Mouse (Mus musculus) embryonic facial prominence, embryonic 13.5 days (tissue): ENCODE results near the gene Tm2d3. TPM values are rescaled to one million over a fixed set of nuclear protein-coding genes. Genes with fewer than 3 reads are reported as not detected.

Source experiments
- ATAC-seq: fragments of 200-750 bp; cut with Nextera tagmentation; 2 replicates; pipeline ENCODE4 v1.8.0; 2017; ENCODE audit warnings: low read depth; ENCODE audit not compliant: insufficient number of reproducible peaks, insufficient read depth, low FRiP score, low TSS enrichment
- H3K27ac ChIP-seq: fragments of 300-500 bp; sonication (generic); 2 replicates; pipeline ENCODE4 v1.5.1; 2015; ENCODE audit warnings: moderate library complexity, mild to moderate bottlenecking, inconsistent platforms
- H3K27me3 ChIP-seq: fragments of 300-500 bp; sonication (generic); 2 replicates; pipeline ENCODE4 v1.6.1; 2015; ENCODE audit warnings: mild to moderate bottlenecking, inconsistent platforms
- H3K36me3 ChIP-seq: fragments of 300-500 bp; sonication (generic); 2 replicates; pipeline ENCODE4 v1.6.1; 2015; ENCODE audit warnings: mild to moderate bottlenecking, inconsistent platforms
- H3K4me1 ChIP-seq: fragments of 300-500 bp; sonication (generic); 2 replicates; pipeline ENCODE4 v1.6.1; 2015; ENCODE audit warnings: inconsistent platforms
- H3K4me2 ChIP-seq: fragments of 300-500 bp; sonication (generic); 2 replicates; pipeline ENCODE4 v1.6.1; 2015; ENCODE audit warnings: moderate library complexity, mild to moderate bottlenecking, inconsistent platforms
- H3K4me3 ChIP-seq: fragments of 300-500 bp; sonication (generic); 2 replicates; pipeline ENCODE4 v1.5.1; 2015; ENCODE audit warnings: mild to moderate bottlenecking, inconsistent platforms
- H3K9ac ChIP-seq: fragments of 300-500 bp; sonication (generic); 2 replicates; pipeline ENCODE4 v1.6.1; 2015; ENCODE audit warnings: mild to moderate bottlenecking, inconsistent platforms
- H3K9me3 ChIP-seq: fragments of 300-500 bp; sonication (generic); 2 replicates; pipeline ENCODE4 v1.6.1; 2016; ENCODE audit warnings: inconsistent platforms
- WGBS: fragments of 180-500 bp; shearing (Covaris S2); methylation state at CpG from one replicate; pipeline ENCODE4 v1.1.7; 2015; ENCODE audit warnings: mixed read lengths; 5-methylcytosine and 5-hydroxymethylcytosine counted together
- polyA plus RNA-seq: library from polyadenylated mRNA; unstranded; fragments of >200 nt; fragmentation: Nextera tagmentation; extraction: Ambion mirVana; gene quantifications from 2 replicates; pipeline ENCODE4 v1.2.1, GENCODE M21; 2015

The Tm2d3 gene
- polyA plus RNA-seq, 1 experiment from 2014 or later = 74.7 TPM

DNA sequence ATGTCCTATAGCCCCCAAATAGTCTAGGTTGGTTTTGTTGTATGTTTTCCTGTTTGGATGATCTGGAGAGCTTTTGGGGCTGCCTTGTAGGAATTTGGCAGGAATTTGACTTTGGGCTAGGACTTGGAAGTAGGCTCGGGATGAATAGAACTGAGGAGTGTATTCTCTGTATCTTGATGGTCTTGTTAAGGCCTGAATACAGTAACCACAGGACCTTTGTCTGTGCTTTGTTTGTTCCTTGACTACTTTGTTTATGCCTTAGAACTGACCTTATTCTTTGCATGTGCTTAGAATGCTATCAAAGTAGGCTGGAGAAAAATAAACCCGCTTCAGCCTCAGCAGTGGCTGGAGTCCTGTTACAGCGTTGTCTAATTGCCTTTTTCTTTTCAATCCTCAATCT, 19.3 kb downstream of the Tm2d3 start:
- Histone ChIP-seq H3K27me3 (0 out of 2 replicates have a peak, but pooled peaks cover under 1% of the 10 kb centered on the region), H3K4me2 (no peak overlapping the region), H3K4me3 (no peak overlapping the region), H3K27ac (no peak overlapping the region), H3K9me3 (no peaks in the 10 kb centered on the region), H3K4me1 (peaks cover 8% of the 10 kb centered on the region; the same call in 1 of the 2 replicates), H3K9ac (no peak overlapping the region), H3K36me3 (no peaks in the 10 kb centered on the region)
- WGBS = 70% methylated on average over 3 of the region's 3 CpGs
- no peak for ATAC-seq

DNA sequence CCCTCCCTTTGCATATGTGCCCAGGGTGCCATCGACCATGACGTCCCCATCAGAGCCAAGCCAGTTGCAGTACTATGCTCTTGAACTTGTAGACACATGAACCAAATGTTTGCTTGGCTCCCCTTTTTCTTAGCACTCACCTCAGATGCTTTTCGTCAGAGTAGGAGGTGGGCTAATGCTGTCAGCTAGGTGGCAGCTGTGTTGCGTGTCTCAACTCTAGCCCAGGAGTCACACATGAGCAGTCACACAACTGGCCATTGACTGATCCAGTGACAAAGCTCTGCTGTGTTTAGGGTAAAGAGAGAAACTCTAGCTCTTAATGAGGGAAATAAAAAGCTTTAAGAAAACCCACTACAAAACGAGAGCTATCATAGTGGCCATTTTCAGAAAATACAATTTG, 22.8 kb downstream of the Tm2d3 start:
- Histone ChIP-seq H3K36me3 (no peaks in the 10 kb centered on the region), H3K27me3 (0 out of 2 replicates have a peak, but pooled peaks cover 3% of the 10 kb centered on the region), H3K9ac (no peak overlapping the region), H3K9me3 (no peaks in the 10 kb centered on the region), H3K4me2 (no peak overlapping the region), H3K27ac (no peak overlapping the region), H3K4me3 (no peak overlapping the region), H3K4me1 (peaks cover 4% of the 10 kb centered on the region; the same call in 1 of the 2 replicates)
- no peak for ATAC-seq
- WGBS = 52% methylated on average over 5 of the region's 5 CpGs

DNA sequence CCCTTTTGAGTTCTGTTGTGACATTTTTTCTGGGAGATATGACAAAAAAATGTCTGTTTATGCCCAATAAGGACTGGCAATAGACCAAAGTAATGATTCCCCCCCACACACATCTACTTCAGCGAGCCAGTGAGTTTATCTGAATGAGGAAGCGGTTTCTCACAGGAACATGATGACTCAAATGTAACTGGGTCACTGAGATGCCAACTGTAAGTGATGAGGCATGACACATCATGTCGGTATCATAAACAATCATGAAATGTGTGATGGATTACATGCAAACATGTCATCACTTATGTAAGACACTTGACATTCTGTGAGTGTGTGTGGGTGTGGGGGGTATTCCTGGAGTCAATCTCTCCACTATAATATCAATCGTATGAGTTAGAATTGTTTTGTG, 23.3 kb downstream of the Tm2d3 start:
- ATAC-seq = no peak
- Histone ChIP-seq H3K36me3 (no peaks in the 10 kb centered on the region), H3K9ac (no peak overlapping the region), H3K4me1 (peaks cover 4% of the 10 kb centered on the region; the same call in 1 of the 2 replicates), H3K4me3 (no peak overlapping the region), H3K27me3 (0 out of 2 replicates have a peak, but pooled peaks cover 3% of the 10 kb centered on the region), H3K27ac (no peak overlapping the region), H3K9me3 (no peaks in the 10 kb centered on the region), H3K4me2 (no peak overlapping the region)
- WGBS = 78% methylated on average over 4 of the region's 4 CpGs

DNA sequence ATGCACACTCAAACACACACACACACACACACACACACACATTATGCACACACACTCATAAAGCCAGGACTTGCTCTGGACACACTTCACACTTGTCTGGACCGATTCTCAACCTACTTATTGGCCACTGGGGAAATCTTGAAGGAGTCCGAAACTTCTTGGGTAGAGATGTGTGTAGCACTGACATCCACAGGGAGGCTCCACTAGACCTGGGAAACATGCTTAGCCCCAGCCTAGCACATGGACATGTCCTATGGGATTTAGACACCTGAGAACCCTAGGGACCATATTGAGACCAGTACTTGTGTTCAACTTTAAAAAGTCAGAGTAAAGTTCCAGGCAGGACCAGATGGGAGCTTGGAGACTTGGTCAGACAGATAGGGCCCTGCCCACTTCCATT, 43.1 kb downstream of the Tm2d3 start:
- Histone ChIP-seq H3K9ac (no peak overlapping the region), H3K27me3 (no peaks in the 10 kb centered on the region), H3K4me3 (no peak overlapping the region), H3K27ac (no peak overlapping the region), H3K36me3 (no peaks in the 10 kb centered on the region), H3K4me1 (no peaks in the 10 kb centered on the region), H3K9me3 (no peaks in the 10 kb centered on the region), H3K4me2 (no peak overlapping the region)
- WGBS = 69% methylated on average over 2 of the region's 2 CpGs
- ATAC-seq = no peak

DNA sequence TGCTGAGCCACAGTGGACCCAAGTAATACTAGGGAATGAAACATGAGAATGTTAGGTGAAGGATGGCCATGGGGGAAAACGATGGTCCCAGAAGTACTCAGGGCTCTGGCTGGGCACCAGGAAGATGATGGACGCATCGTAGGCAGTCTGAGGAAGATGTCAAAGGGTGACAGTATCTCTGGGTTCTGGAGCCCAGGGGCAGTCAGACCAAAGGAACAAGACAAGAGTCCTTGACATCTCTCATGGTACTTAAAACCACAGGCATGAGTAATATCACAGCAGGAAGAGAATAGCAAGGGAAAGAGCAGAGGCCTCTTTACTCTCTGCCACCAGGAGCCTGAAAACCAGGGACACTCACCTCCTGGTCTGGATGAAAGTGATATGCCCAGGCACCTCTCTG, 44.3 kb downstream of the Tm2d3 start:
- Histone ChIP-seq H3K27me3 (no peaks in the 10 kb centered on the region), H3K4me3 (no peak overlapping the region), H3K9ac (no peak overlapping the region), H3K4me2 (no peak overlapping the region), H3K4me1 (no peaks in the 10 kb centered on the region), H3K9me3 (no peaks in the 10 kb centered on the region), H3K36me3 (no peaks in the 10 kb centered on the region), H3K27ac (no peak overlapping the region)
- 82% methylated on average over 3 of the region's 3 CpGs for WGBS
- ATAC-seq = no peak

DNA sequence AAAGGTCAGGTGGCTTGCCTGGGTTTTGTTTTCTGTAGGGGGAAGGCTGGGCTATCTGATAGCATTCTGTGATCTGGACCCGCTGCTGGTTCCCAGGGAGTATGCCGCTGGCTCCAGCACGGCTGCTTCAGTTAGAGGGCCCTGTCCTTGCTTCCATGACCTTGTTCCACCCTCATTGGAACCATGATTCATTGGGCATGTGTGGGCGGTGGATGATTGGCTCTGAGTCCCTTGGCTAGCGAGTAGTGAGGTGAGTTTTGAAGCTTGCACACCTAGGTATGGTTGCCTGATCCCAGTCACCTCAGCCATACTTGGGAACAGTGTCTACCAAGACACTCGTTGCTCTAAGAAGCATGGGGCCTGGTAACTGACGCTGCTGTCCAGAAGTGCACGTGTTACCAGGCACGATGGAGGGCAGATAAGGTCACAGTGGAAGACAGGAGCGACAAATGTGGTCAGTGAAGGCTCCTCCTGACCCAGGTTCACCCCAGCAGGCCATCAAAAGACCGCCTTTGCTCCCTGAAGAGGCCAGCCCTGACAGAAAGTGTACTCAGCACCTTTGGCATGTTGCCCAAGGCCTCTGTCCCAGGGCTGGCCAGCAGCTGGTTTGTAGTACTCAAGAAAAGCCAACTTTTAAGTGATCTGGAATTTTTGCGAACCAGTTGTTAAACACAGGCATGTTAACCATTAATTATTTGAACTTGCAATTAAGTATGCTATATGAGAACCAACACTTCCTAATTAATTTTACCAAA, 46.5 kb downstream of the Tm2d3 start:
- Histone ChIP-seq H3K27me3 (no peaks in the 10 kb centered on the region), H3K9me3 (no peaks in the 10 kb centered on the region), H3K36me3 (no peaks in the 10 kb centered on the region), H3K4me2 (no peak overlapping the region), H3K4me1 (no peaks in the 10 kb centered on the region), H3K9ac (no peak overlapping the region), H3K27ac (no peak overlapping the region), H3K4me3 (no peak overlapping the region)
- WGBS = 77% methylated on average over 12 of the region's 12 CpGs
- ATAC-seq = no peak

DNA sequence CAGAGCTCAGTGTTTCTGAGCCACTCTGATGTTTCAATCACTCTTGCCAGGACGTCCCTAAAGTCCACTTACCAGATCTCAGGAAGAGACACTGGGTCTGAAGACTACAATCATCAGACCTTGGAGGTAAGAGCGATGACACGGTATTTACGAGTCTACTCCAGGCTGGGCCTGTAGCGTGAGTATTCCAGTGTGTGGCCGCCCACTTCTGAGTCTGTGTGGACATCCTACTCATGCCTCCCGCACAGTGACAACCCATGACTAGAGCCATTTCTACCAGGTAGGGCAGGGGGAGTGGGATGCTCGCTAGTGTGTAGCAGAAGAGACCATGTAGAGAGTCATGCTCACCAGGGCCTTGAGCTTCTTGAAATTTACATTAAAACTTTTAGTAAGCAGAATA, 51.9 kb downstream of the Tm2d3 start:
- 93% methylated on average over 8 of the region's 8 CpGs for WGBS
- Histone ChIP-seq H3K36me3 (no peaks in the 10 kb centered on the region), H3K4me2 (no peak overlapping the region), H3K9ac (no peak overlapping the region), H3K27me3 (no peaks in the 10 kb centered on the region), H3K27ac (no peak overlapping the region), H3K9me3 (no peaks in the 10 kb centered on the region), H3K4me1 (no peaks in the 10 kb centered on the region), H3K4me3 (no peak overlapping the region)
- ATAC-seq = no peak

DNA sequence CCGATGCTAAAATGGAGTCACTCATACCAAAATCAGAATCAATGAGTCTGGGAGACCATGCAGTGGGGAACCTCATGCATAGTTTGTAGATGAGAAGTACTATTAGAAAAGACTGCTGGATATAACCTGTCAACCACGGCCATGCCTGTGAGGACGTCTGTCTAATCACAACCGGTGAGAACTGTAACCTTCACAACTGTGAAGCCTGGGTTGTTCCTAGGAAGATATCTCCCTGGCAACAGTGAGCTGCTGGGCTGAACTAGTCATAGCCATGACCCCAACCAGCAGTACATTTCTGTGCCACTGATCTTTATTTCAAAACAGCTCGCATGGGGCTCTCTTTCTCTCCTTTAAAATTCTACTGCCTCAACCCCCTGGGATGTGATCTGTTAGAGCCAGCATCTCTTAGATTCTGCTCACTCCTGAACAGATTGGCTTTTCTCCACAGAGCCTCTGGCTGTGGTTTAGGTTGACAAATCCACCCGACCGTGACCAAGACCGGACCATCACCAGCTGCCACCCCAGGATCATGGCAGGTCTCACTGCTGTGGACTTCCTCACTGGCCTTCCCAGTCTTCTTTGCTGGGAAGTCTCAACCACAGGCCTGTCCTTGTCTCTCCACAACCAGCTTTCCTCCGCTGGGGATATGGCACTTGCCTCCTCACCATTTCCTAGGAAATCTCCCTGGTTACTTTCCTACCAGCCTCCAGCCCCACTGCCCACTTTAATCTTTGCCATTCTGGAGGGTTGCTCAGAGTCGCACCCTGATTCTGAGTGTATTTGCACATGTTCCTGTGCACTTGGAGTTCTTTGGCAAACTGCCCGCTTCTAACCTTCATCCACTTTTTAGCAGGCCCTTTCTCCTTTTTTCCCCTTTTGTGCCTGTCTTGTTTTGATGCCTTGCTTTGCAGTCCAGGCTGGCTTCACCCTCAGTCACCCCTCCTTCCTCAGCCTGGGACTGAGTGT, 57.3 kb downstream of the Tm2d3 start:
- H3K4me2 ChIP-seq = no peak overlapping the region
- H3K9me3 ChIP-seq = no peaks in the 10 kb centered on the region
- 82% methylated on average over 11 of the region's 11 CpGs for WGBS
- no peak overlapping the region for H3K4me3 ChIP-seq
- no peaks in the 10 kb centered on the region for H3K36me3 ChIP-seq
- no peaks in the 10 kb centered on the region for H3K27me3 ChIP-seq
- ATAC-seq = no peak
- H3K27ac ChIP-seq = no peak overlapping the region
- H3K4me1 ChIP-seq = no peaks in the 10 kb centered on the region
- no peak overlapping the region for H3K9ac ChIP-seq

Other genes starting within 250 kb of the Tm2d3 start
- gene Tjp1, start 163.4 kb upstream of the Tm2d3 start, polyA plus RNA-seq = 18.7 and 19.8 TPM in 2 replicates
- gene Tarsl2, start 46.3 kb upstream of the Tm2d3 start, polyA plus RNA-seq = 8.5 and 9.1 TPM in 2 replicates
- gene Pcsk6, start 170.6 kb downstream of the Tm2d3 start, polyA plus RNA-seq = 6.2 and 7.4 TPM in 2 replicates